In the genomic region with DNA sequence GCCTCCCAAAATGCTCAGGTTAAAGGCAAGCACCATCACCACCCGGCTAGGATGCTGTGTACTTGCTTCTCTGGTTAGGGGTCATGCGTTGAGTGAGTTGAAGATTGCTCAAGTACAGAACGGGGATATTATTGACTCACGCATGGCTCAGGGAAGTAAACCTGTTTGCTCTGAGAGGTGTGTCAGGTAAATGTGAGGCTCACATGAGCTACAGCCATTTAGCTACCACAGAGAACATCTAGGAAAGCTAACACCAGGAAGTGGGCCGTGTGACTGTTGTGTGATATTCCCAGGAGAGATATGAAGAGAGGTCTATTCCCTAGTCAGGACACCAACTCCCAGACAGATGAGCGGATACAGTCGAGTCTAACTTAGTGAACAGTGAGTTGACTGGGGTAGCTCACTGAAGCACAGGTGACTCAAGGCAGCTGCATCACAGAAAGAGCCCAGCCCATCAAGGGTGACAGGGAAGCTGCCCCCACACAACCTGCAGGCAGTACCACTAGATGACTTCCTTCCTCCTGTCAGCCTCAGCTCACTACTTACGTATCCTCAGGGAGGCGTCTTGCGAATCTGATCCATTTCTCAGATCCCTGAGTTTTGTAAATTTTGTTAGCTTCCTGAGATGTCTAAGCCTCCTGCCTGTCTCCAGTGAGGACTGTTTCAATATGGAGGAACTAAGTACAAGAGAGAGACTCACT, we compare ENCODE assay signal across 27 mouse cellular contexts. TPM values are rescaled to one million over a fixed set of nuclear protein-coding genes. Genes with fewer than 3 reads are reported as not detected.
DNase-seq lines count a peak whose midpoint lies in the region; ATAC-seq and TF ChIP-seq lines count a peak whose summit lies in the region.
"Had no signal": no experiment of that assay in that cellular context is flagged by ENCODE, and none has a peak within 500 bp of the region (broad histone marks: within the 10 kb centered on the region; RNA-seq: fewer than 3 reads in every experiment).

No protein-coding gene starts in this region.

- no peaks in the 10 kb centered on the region for H3K27me3 ChIP-seq in liver, embryonic 16.5 days (ENCODE audit: control insufficient read depth, insufficient read depth, low read depth, low read length)
- no peaks in the 10 kb centered on the region for H3K27me3 ChIP-seq in intestine, embryonic 14.5 days (replicated peaks; ENCODE audit: control insufficient read depth, insufficient read depth, low read length)
- H3K27me3 ChIP-seq in midbrain, postnatal 0 days (ENCODE audit: insufficient read depth, low read length) = no peaks in the 10 kb centered on the region
- H3K27me3 ChIP-seq: embryonic facial prominence, embryonic 15.5 days; forebrain, embryonic 15.5 days; heart, embryonic 13.5 days; hindbrain, embryonic 12.5 days; limb, embryonic 13.5 days; neural tube, embryonic 12.5 days had no signal

- intact Hi-C loops in left cerebral cortex, postnatal 4 days (cut with DNase I) = no loop called here

- H3K9ac ChIP-seq in liver, embryonic 16.5 days (ENCODE audit: low read depth, low read length) = no peak overlapping the region
- no peak overlapping the region for H3K9ac ChIP-seq in intestine, embryonic 14.5 days (ENCODE audit: low read length)
- no peak overlapping the region for H3K9ac ChIP-seq in midbrain, postnatal 0 days (replicated peaks; ENCODE audit: low read length, poor library complexity, severe bottlenecking)
- H3K9ac ChIP-seq: embryonic facial prominence, embryonic 15.5 days; forebrain, embryonic 15.5 days; heart, embryonic 13.5 days; hindbrain, embryonic 12.5 days; limb, embryonic 13.5 days; liver, embryonic 14.5 days; neural tube, embryonic 12.5 days had no signal

- H3K4me1 ChIP-seq in liver, embryonic 16.5 days (ENCODE audit: control insufficient read depth, low read depth, low read length) = no peaks in the 10 kb centered on the region
- no peaks in the 10 kb centered on the region for H3K4me1 ChIP-seq in intestine, embryonic 14.5 days (replicated peaks; ENCODE audit: control insufficient read depth, insufficient read depth, low read length)
- H3K4me1 ChIP-seq in midbrain, postnatal 0 days (ENCODE audit: insufficient read depth, low read length) = no peaks in the 10 kb centered on the region
- H3K4me1 ChIP-seq: embryonic facial prominence, embryonic 15.5 days; forebrain, embryonic 15.5 days; heart, embryonic 13.5 days; hindbrain, embryonic 12.5 days; limb, embryonic 13.5 days; neural tube, embryonic 12.5 days had no signal

- DNase-seq in liver = no peak
- DNase-seq in intestine, embryonic 14.5 days (ENCODE audit: low spot score) = no peak
- peak; percentile 58 for DNase-seq in yolk sac, embryonic 10.5 days (ENCODE audit: low spot score)
- no peak for DNase-seq in midbrain, postnatal 0 days (ENCODE audit: low spot score)
- no peak for DNase-seq in left cerebral cortex, postnatal 4 days
- DNase-seq: adrenal gland, postnatal 10 days; cerebellum, adult 2 months; heart, adult 18-20 months; heart, postnatal 14 days; kidney, adult 9 months; kidney, postnatal 25 days; layer of hippocampus, postnatal 36 days; lung, postnatal 10 days; midbrain, embryonic 14.5 days; retina, postnatal 1 day; right cerebral cortex, postnatal 4 days; thymus, postnatal 14 days had no signal

- no peaks in the 10 kb centered on the region for H3K36me3 ChIP-seq in liver, embryonic 16.5 days (ENCODE audit: control insufficient read depth, insufficient read depth)
- H3K36me3 ChIP-seq in intestine, embryonic 14.5 days (ENCODE audit: control insufficient read depth, insufficient read depth, low read length) = no peaks in the 10 kb centered on the region
- H3K36me3 ChIP-seq in midbrain, postnatal 0 days (ENCODE audit: insufficient read depth, low read length) = no peaks in the 10 kb centered on the region
- H3K36me3 ChIP-seq: embryonic facial prominence, embryonic 15.5 days; forebrain, embryonic 15.5 days; heart, embryonic 13.5 days; hindbrain, embryonic 12.5 days; limb, embryonic 13.5 days; neural tube, embryonic 12.5 days had no signal

- no peak for TF ChIP-seq CTCF in midbrain, postnatal 0 days (IDR thresholded peaks at IDR 0.05)

- no peak overlapping the region for H3K4me2 ChIP-seq in liver, embryonic 16.5 days (ENCODE audit: low read depth, low read length)
- no peak overlapping the region for H3K4me2 ChIP-seq in intestine, embryonic 14.5 days (ENCODE audit: low read length)
- H3K4me2 ChIP-seq in midbrain, postnatal 0 days (ENCODE audit: low read depth, low read length, poor library complexity, severe bottlenecking) = no peak overlapping the region
- H3K4me2 ChIP-seq: embryonic facial prominence, embryonic 15.5 days; forebrain, embryonic 15.5 days; heart, embryonic 13.5 days; hindbrain, embryonic 12.5 days; limb, embryonic 13.5 days; neural tube, embryonic 12.5 days had no signal

- WGBS in liver, embryonic 16.5 days (ENCODE audit: insufficient replicate concordance) = 45% methylated on average over 10 of the region's 10 CpGs
- 79% methylated on average over 10 of the region's 10 CpGs for WGBS in intestine, embryonic 14.5 days
- 89% methylated on average over 10 of the region's 10 CpGs for WGBS in midbrain, postnatal 0 days

- H3K27ac ChIP-seq in liver, embryonic 16.5 days (ENCODE audit: low read length) = no peak overlapping the region
- H3K27ac ChIP-seq in intestine, embryonic 14.5 days (ENCODE audit: low read depth) = no peak overlapping the region
- no peak overlapping the region for H3K27ac ChIP-seq in midbrain, postnatal 0 days (ENCODE audit: low read depth, low read length)
- H3K27ac ChIP-seq: embryonic facial prominence, embryonic 15.5 days; forebrain, embryonic 15.5 days; heart, embryonic 13.5 days; hindbrain, embryonic 12.5 days; limb, embryonic 13.5 days; liver, embryonic 14.5 days; neural tube, embryonic 12.5 days had no signal

- ATAC-seq in liver, embryonic 16.5 days (ENCODE audit: low read depth) = peak; percentile 37; the same call in 1 of the 2 replicates
- peak; percentile 58; the same call in 1 of the 2 replicates for ATAC-seq in intestine, embryonic 14.5 days (replicated peaks; ENCODE audit: low FRiP score, low TSS enrichment, low read depth)
- 0 out of 2 replicates have a peak, but pooled peaks have one; percentile 9 for ATAC-seq in neutrophil, adult 5-6 weeks (ENCODE audit: extremely low read depth, insufficient number of reproducible peaks, low FRiP score, poor library complexity, severe bottlenecking)
- ATAC-seq in midbrain, postnatal 0 days (ENCODE audit: low FRiP score) = no peak
- ATAC-seq: forebrain, embryonic 15.5 days had no signal

- H3K4me3 ChIP-seq in liver, embryonic 16.5 days (ENCODE audit: low read depth, low read length) = no peak overlapping the region
- no peak overlapping the region for H3K4me3 ChIP-seq in intestine, embryonic 14.5 days (ENCODE audit: low read depth, low read length)
- H3K4me3 ChIP-seq in midbrain, postnatal 0 days (ENCODE audit: low read depth, low read length) = no peak overlapping the region
- H3K4me3 ChIP-seq: embryonic facial prominence, embryonic 15.5 days; forebrain, embryonic 15.5 days; heart, embryonic 13.5 days; hindbrain, embryonic 12.5 days; limb, embryonic 13.5 days; megakaryocyte, embryonic 14.5 days; neural tube, embryonic 12.5 days had no signal

- no peaks in the 10 kb centered on the region for H3K9me3 ChIP-seq in liver, embryonic 16.5 days (replicated peaks; ENCODE audit: control insufficient read depth, low read length)
- no peaks in the 10 kb centered on the region for H3K9me3 ChIP-seq in intestine, embryonic 14.5 days (ENCODE audit: control insufficient read depth, low read length)
- no peaks in the 10 kb centered on the region for H3K9me3 ChIP-seq in midbrain, postnatal 0 days (ENCODE audit: low read length)
- H3K9me3 ChIP-seq: embryonic facial prominence, embryonic 15.5 days; forebrain, embryonic 15.5 days; heart, embryonic 13.5 days; hindbrain, embryonic 12.5 days; limb, embryonic 13.5 days; megakaryocyte, embryonic 14.5 days; neural tube, embryonic 12.5 days had no signal

RNA-seq across cellular contexts. Expression of gene Sptlc2, which starts 11.1 kb away (rescaled TPM):
- 28.1 and 30.8 TPM in 2 replicates for polyA plus RNA-seq in liver, embryonic 16.5 days (2015; fragmentation: Nextera tagmentation; extraction: Ambion mirVana)
- polyA plus RNA-seq in intestine, embryonic 14.5 days (2014; fragmentation: Nextera tagmentation; extraction: Ambion mirVana) = 101 and 118 TPM in 2 replicates
- total RNA-seq in neutrophil, adult 5-6 weeks (2017) = 133 and 147 TPM in 2 replicates
- total RNA-seq in midbrain, postnatal 0 days (2014; rRNA removed) = 41.5 and 49.8 TPM in 2 replicates
- polyA plus RNA-seq in midbrain, postnatal 0 days (2015; fragmentation: Nextera tagmentation; extraction: Ambion mirVana) = 86.6 and 99.6 TPM in 2 replicates
- total RNA-seq in left cerebral cortex, postnatal 4 days (2021) = 10 to 100 TPM; 73.4 to 81.9 TPM

RNA-seq across cellular contexts. Expression of gene Slirp, which starts 44.4 kb away (rescaled TPM):
- polyA plus RNA-seq in liver, embryonic 16.5 days (2015; fragmentation: Nextera tagmentation; extraction: Ambion mirVana) = 137 and 154 TPM in 2 replicates
- polyA plus RNA-seq in intestine, embryonic 14.5 days (2014; fragmentation: Nextera tagmentation; extraction: Ambion mirVana) = 286 and 300 TPM in 2 replicates
- 12.0 and 16.2 TPM in 2 replicates for total RNA-seq in neutrophil, adult 5-6 weeks (2017)
- 38.9 and 58.2 TPM in 2 replicates for total RNA-seq in midbrain, postnatal 0 days (2014; rRNA removed)
- 181 and 194 TPM in 2 replicates for polyA plus RNA-seq in midbrain, postnatal 0 days (2015; fragmentation: Nextera tagmentation; extraction: Ambion mirVana)
- 100 to 1,000 TPM in 1 of 2 experiments, 10 to 100 TPM in 1; 96.3 to 101 TPM for total RNA-seq in left cerebral cortex, postnatal 4 days (2021)

RNA-seq across cellular contexts. Expression of gene Alkbh1, which starts 44.5 kb away (rescaled TPM):
- polyA plus RNA-seq in liver, embryonic 16.5 days (2015; fragmentation: Nextera tagmentation; extraction: Ambion mirVana) = 17.0 and 17.4 TPM in 2 replicates
- 58.0 and 59.9 TPM in 2 replicates for polyA plus RNA-seq in intestine, embryonic 14.5 days (2014; fragmentation: Nextera tagmentation; extraction: Ambion mirVana)
- 44.8 and 75.5 TPM in 2 replicates for total RNA-seq in neutrophil, adult 5-6 weeks (2017)
- total RNA-seq in midbrain, postnatal 0 days (2014; rRNA removed) = 20.3 and 28.7 TPM in 2 replicates
- polyA plus RNA-seq in midbrain, postnatal 0 days (2015; fragmentation: Nextera tagmentation; extraction: Ambion mirVana) = 31.5 and 36.8 TPM in 2 replicates
- 10 to 100 TPM; 25.8 to 28.4 TPM for total RNA-seq in left cerebral cortex, postnatal 4 days (2021)
